Mouse (Mus musculus): Measurements from ENCODE around the gene Ctdspl2. TPM values are rescaled to one million over a fixed set of nuclear protein-coding genes. Genes with fewer than 3 reads are reported as not detected.

Gene Ctdspl2
- 42.1 TPM for total RNA-seq (2023)

GRCm38 (mm10) chr2:121955765-121956223, at the start of gene Ctdspl2, which contains the start of gene Mageb3:
Ctdspl2 (plus strand) TSS chr2:121956001.
Mageb3 (minus strand) TSS chr2:121956092.

GRCm38 (mm10) chr2:122027862-122028755, 72.3 kb downstream of the Ctdspl2 start, which contains the start of gene Eif3j1:
Eif3j1 (plus strand) TSS chr2:122028546.

Other genes starting within 250 kb of the Ctdspl2 start
- 0.47 TPM for gene Frmd5, start 148.9 kb upstream of the Ctdspl2 start, total RNA-seq (2023)
- gene Casc4, start 89.0 kb upstream of the Ctdspl2 start, total RNA-seq (2023), result 7.0 TPM
- not detected for gene Mageb3, start 91 bp downstream of the Ctdspl2 start, total RNA-seq (2023)
- gene Eif3j1, start 72.5 kb downstream of the Ctdspl2 start, total RNA-seq (2023), result 50.2 TPM
- 23.4 TPM for gene Spg11, start 162.4 kb downstream of the Ctdspl2 start, total RNA-seq (2023)
- 2,438 TPM for gene B2m, start 191.7 kb downstream of the Ctdspl2 start, total RNA-seq (2023)
- 0.85 TPM for gene Trim69, start 204.7 kb downstream of the Ctdspl2 start, total RNA-seq (2023)
- not detected for gene Patl2, start 230.2 kb downstream of the Ctdspl2 start, total RNA-seq (2023)
- not detected for gene Terb2, start 230.3 kb downstream of the Ctdspl2 start, total RNA-seq (2023)